Mouse (Mus musculus): ENCODE measurements around the gene Neu2. TPM values are rescaled to one million over a fixed set of nuclear protein-coding genes. Genes with fewer than 3 reads are reported as not detected.

Gene Neu2
- polyA plus RNA-seq, 1 experiment from 2014 or later: not detected

DNA sequence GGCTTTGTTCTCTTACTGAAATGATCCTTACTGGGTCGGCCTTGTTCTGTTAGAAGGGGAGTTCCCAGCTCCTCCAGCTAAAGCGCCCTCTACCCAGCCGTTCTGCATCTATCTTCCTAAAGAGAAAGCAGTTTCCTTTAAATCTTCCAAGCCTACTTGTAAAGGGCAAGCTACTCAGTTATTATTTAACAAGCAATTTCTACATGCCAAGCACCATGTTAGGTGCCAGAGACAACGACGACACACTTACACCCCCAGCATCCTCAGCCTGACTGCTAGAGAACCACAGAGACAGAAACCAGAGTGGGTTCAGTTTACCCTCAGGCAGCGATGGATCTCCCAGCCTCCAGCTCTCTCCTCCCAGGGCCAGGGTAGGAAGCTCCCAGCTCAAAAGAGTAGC lies 1.8 kb upstream of the Neu2 start:
- Histone ChIP-seq H3K4me3 (replicated peaks) (no peak overlapping the region), H3K27ac (no peak overlapping the region), H3K9ac (replicated peaks) (no peak overlapping the region), H3K27me3 (peaks cover 39% of the 10 kb centered on the region), H3K36me3 (no peaks in the 10 kb centered on the region), H3K4me1 (replicated peaks) (peaks cover 13% of the 10 kb centered on the region), H3K4me2 (replicated peaks) (no peak overlapping the region), H3K9me3 (no peaks in the 10 kb centered on the region)
- WGBS: 61% methylated on average over 6 of the region's 6 CpGs
- no peak for ATAC-seq

DNA sequence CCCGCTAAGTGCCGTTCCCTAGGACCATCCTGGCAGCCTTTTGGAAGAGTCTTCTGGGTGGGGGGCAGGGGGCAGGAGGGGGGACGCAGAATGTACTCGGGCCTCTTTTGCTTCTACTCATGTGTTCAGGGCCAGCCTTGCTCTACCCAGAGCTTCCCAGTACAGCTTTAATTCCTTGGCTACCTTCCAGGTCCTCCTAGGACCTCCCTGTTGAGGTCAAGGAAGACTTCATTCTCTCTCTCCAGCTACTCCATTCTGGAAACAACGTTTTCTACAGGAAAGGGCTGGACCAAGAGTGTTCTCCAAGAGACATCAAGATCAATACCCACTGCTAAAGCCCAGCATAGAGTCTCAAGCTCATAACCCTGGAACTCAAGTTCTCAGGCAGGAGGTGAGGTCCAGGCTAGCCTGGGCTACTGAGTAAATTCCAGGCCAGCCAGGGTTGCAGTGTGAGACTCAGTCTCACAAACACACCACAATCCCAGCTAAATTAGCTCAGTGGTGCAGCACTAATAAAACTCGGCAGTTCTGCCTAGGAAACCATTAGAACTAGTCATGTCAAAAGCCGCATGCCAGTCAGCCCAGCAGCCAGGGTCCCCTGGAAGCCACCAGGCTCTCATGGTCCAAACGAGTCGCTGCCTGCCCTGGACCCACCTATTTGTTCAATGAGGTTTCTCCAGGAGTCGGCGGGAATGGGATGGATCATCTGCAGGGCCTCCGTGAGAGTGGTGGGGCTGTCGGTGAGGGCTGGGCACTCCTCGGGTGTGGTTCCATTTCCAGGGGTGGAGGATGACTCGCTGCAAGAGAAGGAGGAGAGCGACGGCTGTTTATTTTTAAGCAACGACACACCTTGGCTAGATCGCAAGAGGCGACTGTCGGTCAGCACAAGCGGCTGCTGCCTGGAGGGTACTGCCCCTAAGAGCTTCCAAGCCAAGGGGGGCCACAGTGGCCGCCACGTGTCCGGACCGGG lies 813 bp upstream of the Neu2 start:
- peak overlapping the region; percentile 75 for H3K4me3 ChIP-seq (replicated peaks)

DNA sequence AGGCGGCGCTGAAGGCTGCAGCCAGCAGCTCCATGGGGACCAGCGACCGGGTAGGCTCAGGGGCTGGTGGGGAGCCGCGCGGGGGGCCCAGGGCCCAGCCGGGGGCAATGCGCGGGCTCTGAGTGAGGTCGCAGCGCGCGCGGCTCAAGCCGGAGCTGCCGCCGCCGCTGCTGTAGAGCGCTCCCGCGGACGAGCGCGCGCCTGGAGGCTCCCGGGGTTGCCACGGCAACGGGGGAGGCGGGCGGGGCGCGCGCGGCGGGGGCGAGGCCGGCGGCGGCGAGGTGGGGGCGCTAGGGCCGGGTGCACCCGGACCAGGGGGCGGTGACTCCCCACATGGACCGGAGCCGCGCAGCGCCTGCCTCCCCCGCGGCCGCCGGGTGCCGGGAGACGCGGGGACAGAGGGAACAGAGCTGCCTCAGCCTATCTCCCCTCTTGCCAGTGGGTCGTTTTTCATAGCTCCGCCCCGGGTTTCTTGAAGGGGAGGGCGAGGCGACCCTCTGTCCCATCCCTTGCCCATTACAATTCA lies 540 bp downstream of the Neu2 start:
- no peak overlapping the region for H3K27ac ChIP-seq

More for the DNA sequence above, 813 bp upstream of the Neu2 start:
- H3K27me3 ChIP-seq: peaks cover 39% of the 10 kb centered on the region
- peaks cover 13% of the 10 kb centered on the region for H3K4me1 ChIP-seq (replicated peaks)
- peak overlapping the region; percentile 80; the same call in 1 of the 2 replicates for H3K9ac ChIP-seq (replicated peaks)
- WGBS: 22% methylated on average over 26 of the region's 26 CpGs
- peak overlapping the region; percentile 98 for H3K4me2 ChIP-seq (replicated peaks)
- H3K9me3 ChIP-seq: no peaks in the 10 kb centered on the region
- no peak overlapping the region for H3K27ac ChIP-seq
- no peak for ATAC-seq
- H3K36me3 ChIP-seq: no peaks in the 10 kb centered on the region

DNA sequence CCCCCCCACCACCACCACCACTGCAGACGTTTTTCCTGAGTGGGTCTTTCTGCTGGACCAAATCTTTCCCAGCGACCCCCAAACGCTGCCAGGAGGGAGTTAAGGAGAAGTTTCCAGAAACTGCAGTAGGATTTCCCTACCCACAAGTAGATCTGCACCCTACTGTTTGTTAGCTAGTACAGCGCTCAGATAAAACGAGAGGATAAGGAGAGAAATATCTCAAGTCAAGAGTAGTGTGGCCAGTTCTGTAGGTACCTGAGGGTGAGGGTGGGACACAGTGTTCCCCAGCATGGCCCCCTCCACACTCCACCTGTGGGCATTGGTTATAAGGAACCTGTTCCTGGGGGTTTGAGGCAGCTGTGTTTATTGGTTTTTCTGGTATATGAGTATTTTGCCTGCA lies 1.2 kb downstream of the Neu2 start:
- H3K27me3 ChIP-seq: peaks cover 39% of the 10 kb centered on the region
- H3K27ac ChIP-seq: no peak overlapping the region
- H3K4me1 ChIP-seq (replicated peaks): peaks cover 13% of the 10 kb centered on the region
- H3K9ac ChIP-seq (replicated peaks): no peak overlapping the region
- peak overlapping the region; percentile 98 for H3K4me2 ChIP-seq (replicated peaks)
- H3K36me3 ChIP-seq: no peaks in the 10 kb centered on the region
- peak; percentile 31; the same call in 1 of the 2 replicates for ATAC-seq
- H3K9me3 ChIP-seq: no peaks in the 10 kb centered on the region
- peak overlapping the region; percentile 75 for H3K4me3 ChIP-seq (replicated peaks)
- 15% methylated on average over 5 of the region's 5 CpGs for WGBS

More for the DNA sequence above, 540 bp downstream of the Neu2 start:
- WGBS: under 1% methylated on average over 51 of the region's 61 CpGs
- peaks cover 39% of the 10 kb centered on the region for H3K27me3 ChIP-seq
- peak overlapping the region; percentile 98 for H3K4me2 ChIP-seq (replicated peaks)
- no peaks in the 10 kb centered on the region for H3K36me3 ChIP-seq
- H3K4me1 ChIP-seq (replicated peaks): peaks cover 13% of the 10 kb centered on the region
- H3K9ac ChIP-seq (replicated peaks): peak overlapping the region; percentile 80
- no peaks in the 10 kb centered on the region for H3K9me3 ChIP-seq
- H3K4me3 ChIP-seq (replicated peaks): peak overlapping the region; percentile 75
- peak; percentile 90 for ATAC-seq

DNA sequence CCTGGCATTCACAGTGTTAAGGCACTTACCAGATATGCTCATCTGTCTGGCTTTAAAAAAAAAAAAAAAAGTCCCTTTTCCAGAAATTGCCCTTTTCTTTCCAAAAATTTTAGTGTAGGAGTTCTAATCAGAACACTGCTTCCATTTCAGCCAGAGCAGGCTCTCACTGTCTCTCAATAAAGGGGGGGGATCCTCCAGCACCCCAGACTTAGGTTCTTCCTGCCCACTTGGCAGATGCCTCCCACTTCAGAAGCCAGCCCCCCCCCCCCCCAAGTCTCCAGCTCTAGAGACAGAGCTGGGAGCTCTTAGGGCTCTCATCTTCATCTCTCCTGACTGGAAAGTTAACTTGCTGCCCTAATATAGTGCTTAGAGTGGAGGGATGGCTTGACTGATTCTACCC lies 10.8 kb downstream of the Neu2 start:
- H3K36me3 ChIP-seq: no peaks in the 10 kb centered on the region
- no peaks in the 10 kb centered on the region for H3K4me1 ChIP-seq (replicated peaks)
- H3K27ac ChIP-seq: no peak overlapping the region
- no peak overlapping the region for H3K4me3 ChIP-seq (replicated peaks)
- ATAC-seq: no peak
- H3K9me3 ChIP-seq: no peaks in the 10 kb centered on the region
- H3K4me2 ChIP-seq (replicated peaks): no peak overlapping the region
- no peak overlapping the region for H3K9ac ChIP-seq (replicated peaks)
- no peaks in the 10 kb centered on the region for H3K27me3 ChIP-seq

DNA sequence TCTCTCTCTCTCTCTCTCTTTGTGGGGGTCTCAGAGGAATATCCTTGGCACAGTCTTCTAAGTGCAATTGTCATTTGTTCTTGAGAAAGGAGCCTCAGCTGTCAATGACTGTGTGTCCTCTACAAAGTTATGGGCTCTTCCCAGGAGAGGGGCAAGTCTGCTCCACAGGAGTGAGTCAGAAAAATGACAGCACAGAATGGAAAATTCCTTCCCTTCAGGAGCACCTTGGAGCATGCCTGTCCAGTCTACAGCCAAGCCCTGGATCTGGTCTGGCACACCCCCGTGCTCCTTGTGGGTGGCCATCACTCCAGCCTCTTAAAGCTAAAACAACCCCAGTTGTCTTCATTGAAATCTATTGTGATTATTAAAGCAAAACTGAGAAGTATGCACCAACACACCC lies 11.8 kb downstream of the Neu2 start:
- no peaks in the 10 kb centered on the region for H3K9me3 ChIP-seq
- 61% methylated on average over 1 of the region's 1 CpGs for WGBS
- ATAC-seq: no peak

DNA sequence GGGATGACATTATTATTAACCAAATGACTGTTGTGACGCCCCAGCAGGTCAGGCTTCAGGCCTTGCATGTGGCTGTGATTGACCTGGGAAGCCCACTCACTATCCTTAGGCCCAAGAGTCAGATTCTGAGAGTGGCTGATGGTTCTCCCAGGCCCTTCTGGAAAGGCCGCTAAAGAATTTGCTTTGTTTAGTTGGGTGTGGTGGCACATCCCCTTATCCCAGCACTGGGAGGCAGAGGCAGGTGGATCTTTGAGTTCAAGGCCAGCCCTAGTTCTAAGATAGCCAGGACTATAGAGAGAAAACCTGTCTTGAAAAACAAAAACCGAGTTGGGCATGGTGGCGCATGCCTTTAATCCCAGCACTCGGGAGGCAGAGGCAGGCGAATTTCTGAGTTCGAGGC lies 15.4 kb downstream of the Neu2 start:
- Histone ChIP-seq H3K9ac (replicated peaks) (no peak overlapping the region), H3K4me2 (replicated peaks) (no peak overlapping the region), H3K4me3 (replicated peaks) (no peak overlapping the region), H3K36me3 (no peaks in the 10 kb centered on the region), H3K27ac (no peak overlapping the region), H3K27me3 (no peaks in the 10 kb centered on the region), H3K4me1 (replicated peaks) (no peaks in the 10 kb centered on the region), H3K9me3 (no peaks in the 10 kb centered on the region)
- 93% methylated on average over 7 of the region's 7 CpGs for WGBS
- ATAC-seq: no peak

More for the DNA sequence above, 11.8 kb downstream of the Neu2 start:
- H3K4me2 ChIP-seq (replicated peaks): no peak overlapping the region
- H3K9ac ChIP-seq (replicated peaks): no peak overlapping the region
- no peak overlapping the region for H3K27ac ChIP-seq
- no peak overlapping the region for H3K4me3 ChIP-seq (replicated peaks)
- H3K36me3 ChIP-seq: no peaks in the 10 kb centered on the region
- no peaks in the 10 kb centered on the region for H3K27me3 ChIP-seq
- H3K4me1 ChIP-seq (replicated peaks): no peaks in the 10 kb centered on the region

DNA sequence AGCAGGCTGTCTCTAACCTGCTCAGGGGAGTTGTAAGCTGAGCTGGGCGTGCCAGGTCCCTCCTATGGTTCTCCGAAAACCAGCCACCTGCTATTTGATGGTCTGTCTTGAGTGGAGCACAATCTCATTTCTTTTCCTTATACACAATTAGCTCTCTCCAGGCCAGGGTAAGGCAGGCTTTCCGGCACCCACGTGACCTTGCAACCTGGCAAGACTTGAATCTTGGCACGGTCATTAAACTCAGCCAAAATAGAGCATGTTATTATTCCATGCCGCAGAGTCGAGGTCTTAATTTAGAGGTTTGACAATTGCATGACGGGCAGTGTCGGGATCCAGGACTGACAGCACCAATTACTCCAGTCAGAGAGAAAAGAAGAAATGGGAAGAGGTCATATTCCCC lies 17.5 kb downstream of the Neu2 start:
- Histone ChIP-seq H3K9me3 (no peaks in the 10 kb centered on the region), H3K4me2 (replicated peaks) (no peak overlapping the region), H3K27ac (no peak overlapping the region), H3K36me3 (no peaks in the 10 kb centered on the region), H3K9ac (replicated peaks) (no peak overlapping the region), H3K4me3 (replicated peaks) (no peak overlapping the region), H3K27me3 (no peaks in the 10 kb centered on the region), H3K4me1 (replicated peaks) (no peaks in the 10 kb centered on the region)
- WGBS: 80% methylated on average over 9 of the region's 9 CpGs
- ATAC-seq: no peak

DNA sequence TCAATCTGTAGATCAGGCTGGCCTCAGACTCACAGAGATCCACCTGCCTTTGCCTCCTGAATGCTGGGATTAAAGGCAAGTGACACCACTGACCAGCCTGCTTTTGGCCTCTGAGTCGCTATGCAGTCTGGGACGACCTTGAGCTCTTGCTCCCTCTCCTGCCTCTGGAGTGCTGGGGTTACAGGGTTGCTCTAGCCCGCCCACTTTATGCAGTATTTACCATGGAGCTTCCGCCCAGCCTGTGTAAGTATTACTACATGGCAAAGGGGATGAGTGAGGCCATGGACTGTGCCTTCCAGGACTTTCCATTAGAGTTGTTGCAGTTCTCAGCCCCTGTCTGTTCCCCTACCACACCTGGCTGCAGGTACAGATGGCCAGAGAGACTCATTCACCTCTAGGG lies 22.7 kb downstream of the Neu2 start:
- H3K9me3 ChIP-seq: no peaks in the 10 kb centered on the region
- no peaks in the 10 kb centered on the region for H3K36me3 ChIP-seq
- 84% methylated on average over 4 of the region's 4 CpGs for WGBS
- H3K4me3 ChIP-seq (replicated peaks): no peak overlapping the region
- H3K27ac ChIP-seq: no peak overlapping the region
- H3K27me3 ChIP-seq: no peaks in the 10 kb centered on the region
- ATAC-seq: no peak
- no peaks in the 10 kb centered on the region for H3K4me1 ChIP-seq (replicated peaks)
- H3K9ac ChIP-seq (replicated peaks): no peak overlapping the region
- H3K4me2 ChIP-seq (replicated peaks): no peak overlapping the region

DNA sequence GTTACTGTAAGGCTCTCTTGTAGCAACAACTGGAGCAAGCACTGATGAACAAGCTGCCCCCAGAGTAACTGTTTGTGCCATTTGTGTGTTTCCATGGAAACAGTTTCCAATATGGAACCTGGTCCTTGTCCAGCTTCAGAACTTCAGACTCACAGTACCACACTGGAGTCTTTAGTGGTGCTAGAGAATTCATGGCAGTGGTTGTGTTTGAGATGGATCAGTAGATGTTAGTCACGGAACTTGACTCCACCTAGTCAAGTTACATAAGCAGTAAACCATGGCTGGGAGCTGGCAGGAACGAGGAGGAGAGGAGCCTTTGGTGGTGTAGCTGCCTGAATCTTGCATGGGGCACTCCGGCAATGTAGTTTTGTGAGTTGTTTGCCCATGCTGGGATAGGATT lies 24.4 kb downstream of the Neu2 start:
- H3K9me3 ChIP-seq: no peaks in the 10 kb centered on the region
- no peaks in the 10 kb centered on the region for H3K36me3 ChIP-seq
- no peak overlapping the region for H3K27ac ChIP-seq
- H3K4me2 ChIP-seq (replicated peaks): no peak overlapping the region
- no peak overlapping the region for H3K9ac ChIP-seq (replicated peaks)
- 84% methylated on average over 3 of the region's 3 CpGs for WGBS
- no peak overlapping the region for H3K4me3 ChIP-seq (replicated peaks)
- H3K4me1 ChIP-seq (replicated peaks): no peaks in the 10 kb centered on the region
- ATAC-seq: no peak
- H3K27me3 ChIP-seq: no peaks in the 10 kb centered on the region

DNA sequence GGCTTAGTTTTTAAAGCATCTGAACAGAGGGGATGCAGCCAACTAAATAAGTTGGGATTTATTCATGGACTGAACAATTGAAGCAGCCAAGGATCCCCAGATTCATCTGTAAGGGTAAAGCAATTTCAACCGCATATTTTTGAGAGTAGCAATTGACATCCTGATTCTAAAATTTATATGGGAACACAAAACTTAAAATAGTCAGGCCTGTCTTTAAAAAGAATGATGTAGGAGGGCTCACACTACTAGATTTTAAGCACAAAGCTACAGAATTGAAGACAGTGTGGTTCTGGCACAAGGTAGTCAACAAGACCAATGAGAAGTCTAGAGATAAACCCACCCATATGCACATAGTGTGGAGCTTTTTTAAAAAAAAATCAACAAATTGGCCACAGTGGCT lies 27.3 kb downstream of the Neu2 start:
- no peak overlapping the region for H3K9ac ChIP-seq (replicated peaks)
- no peaks in the 10 kb centered on the region for H3K27me3 ChIP-seq
- H3K4me3 ChIP-seq (replicated peaks): no peak overlapping the region
- no peaks in the 10 kb centered on the region for H3K36me3 ChIP-seq
- H3K27ac ChIP-seq: no peak overlapping the region
- H3K9me3 ChIP-seq: no peaks in the 10 kb centered on the region
- WGBS: 89% methylated on average over 1 of the region's 1 CpGs
- ATAC-seq: no peak
- no peaks in the 10 kb centered on the region for H3K4me1 ChIP-seq (replicated peaks)
- H3K4me2 ChIP-seq (replicated peaks): no peak overlapping the region

DNA sequence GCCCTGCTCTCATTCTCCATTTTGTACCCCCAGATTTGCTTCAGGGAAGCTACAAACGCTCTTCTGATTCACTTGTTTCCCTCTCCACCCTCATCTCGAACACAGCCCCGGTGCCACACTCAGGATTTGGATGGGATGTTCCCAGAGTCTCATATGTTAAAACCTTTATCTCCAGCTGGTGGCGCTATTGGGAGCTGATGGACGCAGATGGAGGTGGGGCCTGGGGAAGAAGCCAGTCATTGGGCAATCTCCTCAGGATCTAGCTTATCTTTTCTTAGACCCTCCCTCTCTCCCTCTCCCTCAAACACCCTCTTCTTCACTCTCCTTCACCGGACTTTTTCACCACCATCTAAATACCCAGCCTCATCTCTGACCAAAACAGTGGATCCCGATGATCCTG lies 31.9 kb downstream of the Neu2 start:
- Histone ChIP-seq H3K9me3 (no peaks in the 10 kb centered on the region), H3K4me2 (replicated peaks) (no peak overlapping the region), H3K4me1 (replicated peaks) (peaks cover 8% of the 10 kb centered on the region; the same call in 1 of the 2 replicates), H3K27ac (no peak overlapping the region), H3K36me3 (no peaks in the 10 kb centered on the region), H3K4me3 (replicated peaks) (no peak overlapping the region), H3K27me3 (no peaks in the 10 kb centered on the region), H3K9ac (replicated peaks) (no peak overlapping the region)
- 36% methylated on average over 7 of the region's 7 CpGs for WGBS
- no peak for ATAC-seq
